Mouse (Mus musculus) stomach, postnatal 0 days (tissue): Measurements from ENCODE around the gene Ascc2.

Experiments used
- CTCF ChIP-seq: IDR thresholded peaks from 2 replicates; pipeline ENCODE4 v1.5.1; 2016; ENCODE audit warnings: antibody characterized with exemption, low read depth, mild to moderate bottlenecking, moderate library complexity
- EP300 ChIP-seq: optimal IDR thresholded peaks from 2 replicates; pipeline ENCODE3; 2016; ENCODE audit warnings: antibody characterized with exemption

GRCm38 (mm10) chr11:4715596-4715995, 78.0 kb downstream of the Ascc2 start:
- TF ChIP-seq CTCF (no peak), EP300 (no peak)
